Mouse (Mus musculus) effector memory CD4-positive, alpha-beta T cell, adult 7 months (primary cell): ENCODE results near the gene Nodal. TPM values are rescaled to one million over a fixed set of nuclear protein-coding genes. Genes with fewer than 3 reads are reported as not detected.

Experiments
- polyA plus RNA-seq: library from polyadenylated mRNA; unstranded; fragments of 100-300 nt; shearing (Covaris generic); gene quantifications from one replicate; pipeline ENCODE4 v1.2.1, GENCODE M21; 2017

The Nodal gene
- polyA plus RNA-seq = not detected

GRCm38 (mm10) chr10:61417672-61418071 is at the start of gene Nodal:
Nodal (plus strand) TSS chr10:61417972.

DNA sequence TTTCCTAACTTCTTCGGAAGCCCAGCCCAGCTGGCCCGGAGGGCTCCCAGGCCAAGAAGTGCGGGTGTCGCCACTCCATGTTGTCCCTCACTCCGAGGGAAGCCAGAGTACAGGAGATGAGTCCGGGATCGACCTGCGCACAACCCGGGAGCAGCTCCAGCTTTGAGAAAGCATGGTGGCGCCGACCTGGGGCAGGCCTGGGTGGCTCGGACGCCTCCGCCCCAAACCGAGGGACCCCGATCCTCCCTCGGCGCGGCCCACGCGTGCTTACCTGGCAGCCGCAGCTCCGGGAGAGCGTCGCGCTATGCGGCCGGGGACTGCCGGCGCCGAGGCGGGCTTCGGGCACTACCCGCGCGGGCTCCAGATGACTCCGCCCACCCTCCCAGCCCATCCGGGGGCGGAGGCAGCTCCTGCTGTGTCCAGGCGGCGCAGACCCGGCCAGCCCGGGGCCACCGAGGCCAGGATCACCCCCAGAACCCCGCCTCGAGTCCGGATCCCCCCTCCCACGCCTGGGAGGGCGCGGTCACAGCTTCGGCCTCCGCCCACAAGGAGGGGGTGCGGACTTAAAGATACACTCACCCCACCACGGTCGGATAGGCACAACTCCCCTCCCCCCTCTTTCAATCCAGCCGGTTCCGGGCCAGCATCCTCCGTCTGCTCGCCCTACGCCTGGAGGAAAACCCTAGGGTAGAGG is 34.6 kb upstream of the Nodal start, which contains the start of gene Pald1:
TSS of gene Pald1 (minus strand) at position 510 of the 694 bp plus-strand sequence.

DNA sequence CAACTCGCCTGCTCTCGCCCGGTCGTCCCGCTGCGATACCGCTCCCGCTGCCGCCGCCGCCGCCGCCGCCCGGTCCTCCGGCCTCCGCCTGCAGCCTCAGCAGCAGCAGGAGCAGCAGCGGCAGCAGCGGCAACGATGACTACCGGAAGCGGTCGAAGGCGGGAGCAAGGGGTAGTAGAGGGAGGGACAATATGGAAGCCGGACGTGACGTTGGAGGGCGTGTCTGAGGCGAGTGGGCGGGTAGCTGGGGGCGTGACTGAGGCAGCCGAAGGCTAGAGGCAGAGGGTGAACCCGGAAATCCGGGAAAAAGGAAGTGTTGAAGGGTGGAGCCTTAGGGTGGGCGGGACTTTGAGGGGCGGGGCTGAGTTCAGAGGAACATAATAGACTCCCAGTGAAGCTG is 34.9 kb downstream of the Nodal start, which contains the start of gene Eif4ebp2:
TSS of gene Eif4ebp2 (minus strand) at position 17 of the 400 bp plus-strand sequence.

Other genes starting within 250 kb of the Nodal start
- gene Tbata, start 246.0 kb upstream of the Nodal start, polyA plus RNA-seq = not detected
- 0.40 TPM for gene Adamts14, start 144.5 kb upstream of the Nodal start, polyA plus RNA-seq
- gene Prf1, start 120.1 kb upstream of the Nodal start, polyA plus RNA-seq = 83.4 TPM
- gene Pald1, start 34.4 kb upstream of the Nodal start, polyA plus RNA-seq = not detected
- 9.0 TPM for gene Eif4ebp2, start 34.7 kb downstream of the Nodal start, polyA plus RNA-seq
- gene Lrrc20, start 57.8 kb downstream of the Nodal start, polyA plus RNA-seq = 3.7 TPM
- not detected for gene Npffr1, start 177.5 kb downstream of the Nodal start, polyA plus RNA-seq
- 42.8 TPM for gene Ppa1, start 230.6 kb downstream of the Nodal start, polyA plus RNA-seq